Mouse (Mus musculus): ENCODE measurements around the gene Snx6.

DNA sequence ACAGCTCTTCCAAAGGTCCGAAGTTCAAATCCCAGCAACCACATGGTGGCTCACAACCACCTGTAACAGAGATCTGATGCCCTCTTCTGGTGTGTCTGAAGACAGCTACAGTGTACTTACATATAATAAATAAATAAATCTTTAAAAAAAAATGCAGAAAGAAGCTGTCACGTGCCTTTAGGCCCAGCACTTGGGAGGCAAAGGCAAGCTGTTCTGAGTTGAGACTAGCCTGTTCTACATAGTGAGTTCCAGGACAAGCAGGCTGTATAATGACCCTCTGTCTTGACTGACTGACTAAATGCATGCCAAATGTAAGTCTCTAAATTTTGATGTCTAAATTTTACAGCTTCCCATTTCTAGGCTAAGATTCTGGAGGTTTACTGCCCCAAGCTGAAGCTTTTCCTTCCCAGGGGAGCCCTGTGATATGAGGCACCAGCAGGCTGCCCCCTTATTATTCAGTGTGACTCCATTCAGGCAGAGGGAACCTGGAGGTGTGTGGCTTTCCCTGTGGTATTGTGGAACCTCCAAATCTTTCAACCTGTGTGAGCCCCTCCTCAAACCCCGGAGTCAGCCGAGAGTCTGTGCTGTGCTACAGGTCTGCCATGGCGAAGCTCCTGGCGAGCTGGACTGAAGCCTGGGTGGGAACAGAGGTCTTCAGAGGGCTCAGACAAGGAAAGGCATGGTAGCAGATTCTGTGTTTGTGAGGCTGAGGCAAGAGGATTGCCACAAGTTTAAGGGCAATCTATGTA lies 9.9 kb upstream of the Snx6 start:
- no peak for TF ChIP-seq POLR2A (IDR thresholded peaks at IDR 0.05; ENCODE audit: insufficient read length, low read depth)
- TF ChIP-seq MYOG (IDR thresholded peaks at IDR 0.05; ENCODE audit: control insufficient read depth in 1 of 3, insufficient read depth in 1 of 3, insufficient read length in 2 of 3, low read depth in 2 of 3): no peak
- TF ChIP-seq TCF12 (IDR thresholded peaks at IDR 0.05; ENCODE audit: insufficient read depth, poor library complexity, severe bottlenecking): no peak
- TF ChIP-seq MYOD1 (IDR thresholded peaks at IDR 0.05; ENCODE audit: control insufficient read depth in 1 of 3, insufficient read length in 2 of 3, low read depth in 2 of 3): no peak
- no peak for TF ChIP-seq USF1 (IDR thresholded peaks at IDR 0.05; ENCODE audit: low read depth)
- no peak for TF ChIP-seq MAX (IDR thresholded peaks at IDR 0.05; ENCODE audit: low read depth)
- TF ChIP-seq CEBPB (IDR thresholded peaks at IDR 0.05; ENCODE audit: insufficient read depth, poor library complexity, severe bottlenecking): no peak
